Mouse (Mus musculus) liver, embryonic 12.5 days (tissue): ENCODE data around the gene Dcun1d4. TPM values are rescaled to one million over a fixed set of nuclear protein-coding genes. Genes with fewer than 3 reads are reported as not detected.

Experiments used
- polyA plus RNA-seq: library from polyadenylated mRNA; unstranded; fragments of >200 nt; fragmentation: Nextera tagmentation; extraction: Ambion mirVana; gene quantifications from 2 replicates; pipeline ENCODE4 v1.2.1, GENCODE M21; 2016

Gene Dcun1d4
- polyA plus RNA-seq, 1 experiment from 2014 or later = 5.5 TPM

Other genes starting within 250 kb of the Dcun1d4 start
- 46.3 and 50.6 TPM in 2 replicates for gene Fryl, start 224.4 kb upstream of the Dcun1d4 start, polyA plus RNA-seq
- 154 and 159 TPM in 2 replicates for gene Ociad1, start 188.2 kb upstream of the Dcun1d4 start, polyA plus RNA-seq
- 4.7 and 4.9 TPM in 2 replicates for gene Ociad2, start 140.0 kb upstream of the Dcun1d4 start, polyA plus RNA-seq
- gene Cwh43, start 74.9 kb upstream of the Dcun1d4 start, polyA plus RNA-seq = not detected in 2 replicates
- 0.13 and 0.29 TPM in 2 replicates for gene Lrrc66, start 151.5 kb downstream of the Dcun1d4 start, polyA plus RNA-seq
- gene Sgcb, start 166.8 kb downstream of the Dcun1d4 start, polyA plus RNA-seq = 4.5 and 4.7 TPM in 2 replicates
- gene Spata18, start 170.4 kb downstream of the Dcun1d4 start, polyA plus RNA-seq = not detected in 2 replicates